Mouse (Mus musculus) cerebellum, postnatal 25 days (tissue): ENCODE data around the gene Clmp.
"Not testable (repeated sequence)": the region's sequence is repeated elsewhere in the genome, so short reads cannot be mapped to it uniquely, and the experiment has no call there.

ENCODE experiments used
- DNase-seq, 2 experiments: peaks; one replicate each; pipeline ENCODE4 v3.0.0; 2021; ENCODE audit warnings: mixed read lengths in 2 of 2

Clmp gene

GRCm38 (mm10) chr9:40804576-40804975, 118.8 kb downstream of the Clmp start:
- DNase-seq = not testable (repeated sequence)

GRCm38 (mm10) chr9:40805263-40805662, 119.5 kb downstream of the Clmp start:
- DNase-seq = peak; percentile 72 to 88

DNA sequence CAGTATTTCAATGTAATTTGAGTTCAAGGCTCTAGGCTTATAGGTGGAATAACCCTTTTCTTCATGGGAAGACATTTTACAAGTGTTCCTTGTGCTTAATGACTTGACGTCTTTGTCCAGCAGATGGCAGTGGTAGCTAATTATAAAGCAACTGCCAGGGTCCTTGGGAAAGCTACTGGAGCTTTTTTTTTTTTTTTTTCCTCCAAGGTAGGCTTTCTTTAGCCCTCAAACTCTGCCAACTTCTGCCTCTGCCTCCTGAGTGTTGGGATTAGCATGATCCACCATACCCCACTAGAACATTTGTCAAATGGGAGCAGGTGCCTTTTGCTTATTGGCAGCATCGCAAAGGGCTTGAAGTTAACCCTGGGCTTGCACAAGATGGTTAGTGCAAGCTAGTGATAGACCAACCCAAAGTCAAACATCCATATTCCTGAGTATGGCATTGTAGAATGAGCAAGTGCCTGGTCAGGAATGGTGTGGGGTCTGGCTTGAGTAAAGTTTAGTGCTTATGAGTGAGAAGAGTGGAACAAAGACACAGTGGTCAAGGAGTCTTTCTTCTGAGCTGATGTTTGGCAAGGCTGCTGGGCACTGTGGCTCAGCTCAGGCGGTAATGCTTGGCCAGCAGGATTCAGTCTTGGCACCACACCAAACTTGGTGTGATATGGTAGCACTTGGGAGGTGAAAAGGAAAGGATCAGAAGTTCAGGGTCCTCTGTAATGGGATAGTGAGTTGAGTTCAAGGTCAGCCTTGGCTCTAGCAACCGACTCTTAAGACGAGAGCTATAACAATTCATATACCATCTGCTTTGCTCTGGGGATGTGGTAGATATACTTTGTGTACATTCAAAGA, 120.9 kb downstream of the Clmp start:
- DNase-seq = peak; percentile 35 to 60

DNA sequence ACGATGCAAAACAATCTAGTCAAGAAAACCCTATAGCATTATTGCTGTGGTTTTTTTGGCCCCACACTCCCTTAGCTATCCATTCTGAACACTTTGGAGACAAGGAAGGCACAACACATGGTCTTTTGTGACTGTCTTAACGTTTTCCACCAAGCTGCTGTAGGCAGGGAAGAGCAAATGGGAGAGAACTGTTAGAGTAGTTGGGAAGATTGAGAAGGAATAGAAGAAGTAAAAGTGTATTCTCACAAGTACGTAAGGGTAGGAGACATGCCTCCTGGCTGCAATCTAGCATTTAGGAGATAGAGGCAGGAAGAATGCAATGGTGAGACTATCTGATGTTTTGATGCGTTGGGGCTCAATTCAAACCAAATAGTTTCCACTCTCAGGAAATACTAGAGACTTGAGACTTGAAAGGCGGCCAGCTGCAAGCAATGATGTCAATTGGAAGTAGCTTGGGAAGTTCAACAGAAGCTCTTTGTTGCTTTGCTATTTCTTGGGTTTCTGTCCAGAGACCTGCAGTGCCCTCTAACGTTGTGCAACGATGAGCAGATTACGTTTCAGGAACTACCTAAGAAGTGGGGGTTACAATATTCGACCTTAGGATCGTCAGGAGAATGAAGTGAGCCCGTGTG, 121.6 kb downstream of the Clmp start:
- DNase-seq = peak in 1 of 2 experiments; percentile 27

GRCm38 (mm10) chr9:40808061-40808906, 122.5 kb downstream of the Clmp start:
- DNase-seq = no peak

GRCm38 (mm10) chr9:40808907-40809280, 123.1 kb downstream of the Clmp start:
- no peak for DNase-seq

- peak; percentile 41 to 69 for DNase-seq
Measured at GRCm38 (mm10) chr9:40811860-40812259, 126.1 kb downstream of the Clmp start.

- no peak for DNase-seq
Measured at GRCm38 (mm10) chr9:40814060-40814459, 128.3 kb downstream of the Clmp start.

GRCm38 (mm10) chr9:40817325-40818028, 131.7 kb downstream of the Clmp start:
- DNase-seq = peak in 1 of 2 experiments; percentile 48

GRCm38 (mm10) chr9:40825601-40826000, 139.8 kb downstream of the Clmp start:
- DNase-seq = peak in 1 of 2 experiments; percentile 40

DNA sequence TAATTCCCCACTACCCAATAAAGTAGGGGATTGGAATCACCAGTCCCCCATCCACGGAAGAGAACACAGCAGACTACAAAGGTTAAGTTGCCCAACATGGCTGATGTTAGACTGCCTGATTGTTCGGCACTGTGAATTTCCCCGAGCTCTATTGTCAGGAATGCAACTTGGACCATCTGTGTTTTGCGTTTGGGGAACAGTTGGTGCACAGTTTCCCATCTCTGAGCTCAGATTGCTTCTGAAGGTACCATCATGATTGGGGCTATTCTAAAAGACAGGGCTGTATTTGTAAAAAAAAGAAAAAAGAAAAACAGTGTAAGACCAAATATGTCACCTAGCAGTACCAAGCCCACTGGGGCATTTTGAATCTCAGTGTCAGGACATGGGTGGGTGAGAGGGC, 141.6 kb downstream of the Clmp start:
- DNase-seq = no peak

GRCm38 (mm10) chr9:40834569-40834968, 148.8 kb downstream of the Clmp start:
- DNase-seq = peak; percentile 83 to 92
